Mouse (Mus musculus): ENCODE results near the gene Ap3b1. TPM values are rescaled to one million over a fixed set of nuclear protein-coding genes. Genes with fewer than 3 reads are reported as not detected.
"Not testable (repeated sequence)": the region's sequence is repeated elsewhere in the genome, so short reads cannot be mapped to it uniquely, and the experiment has no call there.

Ap3b1 gene
- total and polyA plus RNA-seq, 2 experiments, result 21.1 to 28.3 TPM

GRCm38 (mm10) chr13:94354584-94354983, 4.2 kb upstream of the Ap3b1 start:
- TF ChIP-seq CTCF (IDR thresholded peaks at IDR 0.05; ENCODE audit: low read depth, low read length), result no peak
- H3K79me2 ChIP-seq (ENCODE audit: control insufficient read depth, insufficient read depth, low read length), result peaks cover 4% of the 10 kb centered on the region
- no peak for DNase-seq (ENCODE audit: extremely low read depth, low read depth, low spot score)
- H3K36me3 ChIP-seq (ENCODE audit: control insufficient read depth, insufficient read depth, low read length), result no peaks in the 10 kb centered on the region
- H3K4me3 ChIP-seq (ENCODE audit: insufficient read depth, low read depth, low read length), result no peak overlapping the region
- H3K27me3 ChIP-seq (ENCODE audit: control insufficient read depth, insufficient read depth, low read length), result no peaks in the 10 kb centered on the region
- H3K4me1 ChIP-seq (ENCODE audit: control insufficient read depth, insufficient read depth, low read length), result peaks cover 5% of the 10 kb centered on the region
- WGBS, result 78% methylated on average over 3 of the region's 3 CpGs
- no peak overlapping the region for H3K27ac ChIP-seq (replicated peaks; ENCODE audit: insufficient read depth, low read depth, low read length)
- no peak overlapping the region for H3K9ac ChIP-seq (ENCODE audit: low read depth, low read length)

GRCm38 (mm10) chr13:94358101-94358400, 709 bp upstream of the Ap3b1 start:
- no peak for DNase-seq (ENCODE audit: extremely low read depth, low read depth, low spot score)

DNA sequence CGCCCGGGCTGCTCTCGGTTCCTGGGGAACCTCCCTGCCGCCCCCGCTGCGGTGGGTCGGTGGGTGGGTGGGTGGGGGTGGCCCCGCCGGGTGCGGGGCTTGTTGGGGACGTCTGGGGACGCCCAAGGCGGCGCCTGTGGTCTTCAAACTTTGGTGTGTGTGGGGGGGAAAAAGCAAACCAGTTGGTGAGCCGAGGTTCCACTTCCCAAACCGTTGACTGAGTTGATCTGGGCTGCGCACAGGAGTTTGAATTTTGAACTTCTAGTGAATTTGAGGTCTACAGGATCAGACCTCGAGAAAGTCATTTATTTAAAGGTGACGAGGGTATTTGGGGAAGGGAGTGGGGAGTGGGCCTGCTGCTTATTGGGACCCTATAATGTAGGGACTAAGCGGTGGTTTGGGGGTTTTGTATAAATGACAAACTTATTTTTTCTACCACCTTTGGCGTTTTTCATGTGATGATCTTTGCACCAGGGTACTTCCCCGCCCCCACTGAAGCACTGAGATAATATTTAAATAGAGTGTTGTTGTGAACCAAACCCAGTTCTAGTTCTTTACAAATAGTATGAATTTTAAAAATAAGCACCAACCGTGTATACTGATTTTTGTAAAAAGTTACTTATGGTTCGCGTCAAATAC, 641 bp downstream of the Ap3b1 start:
- H3K79me2 ChIP-seq (ENCODE audit: control insufficient read depth, insufficient read depth, low read length), result peaks cover 17% of the 10 kb centered on the region
- H3K4me1 ChIP-seq (ENCODE audit: control insufficient read depth, insufficient read depth, low read length), result peaks cover 11% of the 10 kb centered on the region
- H3K4me3 ChIP-seq (ENCODE audit: insufficient read depth, low read depth, low read length), result peak overlapping the region; percentile 99
- H3K9ac ChIP-seq (ENCODE audit: low read depth, low read length), result peak overlapping the region; percentile 98
- H3K27ac ChIP-seq (replicated peaks; ENCODE audit: insufficient read depth, low read depth, low read length), result peak overlapping the region; percentile 89
- no peaks in the 10 kb centered on the region for H3K27me3 ChIP-seq (ENCODE audit: control insufficient read depth, insufficient read depth, low read length)
- H3K36me3 ChIP-seq (ENCODE audit: control insufficient read depth, insufficient read depth, low read length), result no peaks in the 10 kb centered on the region
- WGBS, result 10% methylated on average over 25 of the region's 25 CpGs
- DNase-seq (ENCODE audit: extremely low read depth, low read depth, low spot score), result peak; percentile 52
- TF ChIP-seq CTCF (IDR thresholded peaks at IDR 0.05; ENCODE audit: low read depth, low read length) (no peak), POLR2A (IDR thresholded peaks at IDR 0.05; ENCODE audit: extremely low read depth, insufficient read depth, low read length) (no peak)

More at GRCm38 (mm10) chr13:94358101-94358400, 709 bp upstream of the Ap3b1 start:
- no peak for TF ChIP-seq POLR2A (IDR thresholded peaks at IDR 0.05; ENCODE audit: extremely low read depth, insufficient read depth, low read length)
- 0 out of 2 replicates have a peak, but pooled peaks have one; percentile 14 for TF ChIP-seq CTCF (IDR thresholded peaks at IDR 0.05; ENCODE audit: low read depth, low read length)
- peaks cover 11% of the 10 kb centered on the region for H3K4me1 ChIP-seq (ENCODE audit: control insufficient read depth, insufficient read depth, low read length)
- H3K79me2 ChIP-seq (ENCODE audit: control insufficient read depth, insufficient read depth, low read length), result peaks cover 14% of the 10 kb centered on the region
- peak overlapping the region; percentile 98 for H3K9ac ChIP-seq (ENCODE audit: low read depth, low read length)
- peak overlapping the region; percentile 89 for H3K27ac ChIP-seq (replicated peaks; ENCODE audit: insufficient read depth, low read depth, low read length)
- H3K27me3 ChIP-seq (ENCODE audit: control insufficient read depth, insufficient read depth, low read length), result no peaks in the 10 kb centered on the region
- H3K36me3 ChIP-seq (ENCODE audit: control insufficient read depth, insufficient read depth, low read length), result no peaks in the 10 kb centered on the region
- H3K4me3 ChIP-seq (ENCODE audit: insufficient read depth, low read depth, low read length), result peak overlapping the region; percentile 99
- WGBS, result 2% methylated on average over 9 of the region's 9 CpGs

- 81% methylated on average over 10 of the region's 10 CpGs for WGBS
- not testable (repeated sequence) for H3K9ac ChIP-seq (ENCODE audit: low read depth, low read length); DNase-seq (ENCODE audit: extremely low read depth, low read depth, low spot score); H3K36me3 ChIP-seq (ENCODE audit: control insufficient read depth, insufficient read depth, low read length); H3K4me3 ChIP-seq (ENCODE audit: insufficient read depth, low read depth, low read length); H3K27ac ChIP-seq (replicated peaks; ENCODE audit: insufficient read depth, low read depth, low read length); H3K27me3 ChIP-seq (ENCODE audit: control insufficient read depth, insufficient read depth, low read length)
- H3K79me2 ChIP-seq (ENCODE audit: control insufficient read depth, insufficient read depth, low read length), result peaks cover 20% of the 10 kb centered on the region
- H3K4me1 ChIP-seq (ENCODE audit: control insufficient read depth, insufficient read depth, low read length), result peaks cover 15% of the 10 kb centered on the region
Measured at GRCm38 (mm10) chr13:94361013-94361580, 2.3 kb downstream of the Ap3b1 start.

DNA sequence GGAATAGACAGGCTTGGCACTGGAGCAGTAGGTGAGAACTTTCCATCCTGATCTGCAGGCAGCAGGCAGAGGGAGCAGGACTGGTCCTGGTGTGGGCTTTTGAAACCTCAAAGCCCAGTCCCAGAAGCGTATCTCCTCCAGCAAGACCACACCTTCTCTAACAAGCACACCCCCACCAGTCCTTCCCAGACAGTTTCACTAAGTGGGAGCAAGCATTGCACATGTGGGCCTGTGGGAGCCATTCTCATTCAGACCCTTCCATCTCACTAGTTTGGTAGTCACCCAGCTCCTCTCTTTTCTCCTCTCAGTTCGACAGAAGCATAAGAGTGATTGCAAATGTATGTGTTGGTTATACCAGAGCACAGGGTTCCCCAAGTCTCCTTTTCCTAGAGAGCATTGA, 5.6 kb downstream of the Ap3b1 start:
- H3K27ac ChIP-seq (replicated peaks; ENCODE audit: insufficient read depth, low read depth, low read length), result no peak overlapping the region

More for the DNA sequence above, 5.6 kb downstream of the Ap3b1 start:
- no peak for DNase-seq (ENCODE audit: extremely low read depth, low read depth, low spot score)
- no peak for TF ChIP-seq POLR2A (IDR thresholded peaks at IDR 0.05; ENCODE audit: extremely low read depth, insufficient read depth, low read length)
- TF ChIP-seq CTCF (IDR thresholded peaks at IDR 0.05; ENCODE audit: low read depth, low read length), result no peak
- Histone ChIP-seq H3K4me1 (ENCODE audit: control insufficient read depth, insufficient read depth, low read length) (peaks cover 13% of the 10 kb centered on the region), H3K9ac (ENCODE audit: low read depth, low read length) (no peak overlapping the region), H3K4me3 (ENCODE audit: insufficient read depth, low read depth, low read length) (no peak overlapping the region), H3K36me3 (ENCODE audit: control insufficient read depth, insufficient read depth, low read length) (0 out of 2 replicates have a peak, but pooled peaks cover 1% of the 10 kb centered on the region), H3K79me2 (ENCODE audit: control insufficient read depth, insufficient read depth, low read length) (peaks cover 35% of the 10 kb centered on the region), H3K27me3 (ENCODE audit: control insufficient read depth, insufficient read depth, low read length) (no peaks in the 10 kb centered on the region)
- WGBS, result 90% methylated on average over 2 of the region's 2 CpGs

Data from liver, adult 2 months (tissue).